Mouse (Mus musculus) cerebellum, adult 11-12 months (tissue): ENCODE results near the gene Gatad2b.

Experiments
- DNase-seq: peaks from one replicate; pipeline ENCODE4 v3.0.0; 2022

Gene Gatad2b

GRCm38 (mm10) chr3:90292345-90293275, at the start of gene Gatad2b:
Gatad2b (plus strand) TSS chr3:90293178.
- peak; percentile 100 for DNase-seq

DNA sequence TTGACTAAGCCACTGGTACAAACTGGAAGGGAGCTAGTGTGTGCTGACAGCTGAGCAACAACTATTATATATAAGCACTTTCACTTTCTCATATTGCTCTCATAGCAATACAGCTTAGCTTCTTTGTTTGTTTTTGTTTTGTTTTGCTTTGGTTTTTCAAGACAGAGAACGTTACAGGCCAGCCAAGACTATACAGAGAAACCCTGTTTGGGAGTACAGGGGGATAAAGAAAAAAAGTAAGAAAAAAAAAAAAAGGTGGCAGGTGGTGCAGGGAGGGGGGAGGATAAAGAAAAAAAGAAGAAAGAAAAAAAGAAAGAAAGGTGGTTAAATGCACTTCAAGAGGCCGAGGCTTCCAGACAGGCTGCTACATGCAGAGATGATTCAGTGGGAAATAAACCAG, 47.6 kb upstream of the Gatad2b start:
- DNase-seq = no peak

DNA sequence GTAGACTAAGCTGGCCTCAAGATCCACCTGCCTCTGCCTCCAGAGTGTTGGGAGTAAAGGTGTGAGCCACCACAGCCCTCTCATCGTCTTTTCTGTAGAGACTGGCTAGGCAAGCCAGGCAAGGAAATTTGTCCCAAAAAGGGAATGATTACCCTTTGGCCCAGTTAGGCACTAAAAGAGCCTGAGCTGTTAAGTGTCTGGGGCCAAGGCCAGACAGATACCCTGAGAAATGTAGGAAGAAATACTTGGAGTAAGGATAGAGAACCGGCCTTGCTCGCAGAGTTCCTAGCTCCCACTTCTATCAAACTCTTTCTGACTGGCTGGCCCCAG, 45.4 kb upstream of the Gatad2b start:
- DNase-seq = no peak

DNA sequence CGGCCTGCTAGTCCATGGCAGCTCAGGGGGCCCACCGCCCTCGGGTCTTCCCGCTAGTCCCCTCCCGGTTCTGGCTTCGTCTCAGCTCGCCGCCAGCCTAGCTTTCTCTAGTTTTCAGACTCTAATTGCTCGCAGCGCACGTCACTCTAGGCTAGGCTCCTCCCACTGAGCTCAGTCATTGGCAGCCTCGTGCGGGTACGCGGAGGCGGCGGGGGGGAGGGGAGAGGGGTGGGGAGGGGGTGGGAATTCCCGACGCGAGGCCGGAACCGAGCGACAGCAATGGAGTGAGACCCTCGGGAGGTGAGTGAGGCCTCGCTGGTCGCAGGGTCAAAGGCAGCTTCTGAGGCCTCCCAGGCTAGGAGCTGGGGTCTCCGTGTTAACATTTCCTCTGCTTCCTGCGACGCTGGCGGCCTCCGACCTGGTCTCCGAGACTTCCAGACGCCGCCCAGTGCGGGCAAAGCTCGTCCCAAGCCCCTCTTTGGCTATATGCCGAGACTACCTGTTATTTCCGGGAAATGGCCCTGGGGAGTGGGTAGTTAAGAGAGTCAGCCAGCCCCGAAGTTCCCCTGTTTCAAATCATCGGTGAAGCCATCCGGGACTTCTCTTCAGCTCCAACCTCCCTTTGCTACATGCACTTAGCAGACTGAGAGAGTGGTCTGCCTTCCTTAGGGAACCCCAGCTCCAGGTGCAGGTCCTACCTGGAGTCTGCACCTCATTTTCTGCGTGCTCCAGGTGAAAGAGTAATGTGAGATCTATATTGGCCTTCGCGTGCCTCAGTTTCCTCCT, 44.8 kb upstream of the Gatad2b start, which contains the start of gene Slc39a1:
Gene Slc39a1, plus strand, starts transcription at position 213 of the 786 bp plus-strand sequence.
- peak; percentile 91 for DNase-seq

DNA sequence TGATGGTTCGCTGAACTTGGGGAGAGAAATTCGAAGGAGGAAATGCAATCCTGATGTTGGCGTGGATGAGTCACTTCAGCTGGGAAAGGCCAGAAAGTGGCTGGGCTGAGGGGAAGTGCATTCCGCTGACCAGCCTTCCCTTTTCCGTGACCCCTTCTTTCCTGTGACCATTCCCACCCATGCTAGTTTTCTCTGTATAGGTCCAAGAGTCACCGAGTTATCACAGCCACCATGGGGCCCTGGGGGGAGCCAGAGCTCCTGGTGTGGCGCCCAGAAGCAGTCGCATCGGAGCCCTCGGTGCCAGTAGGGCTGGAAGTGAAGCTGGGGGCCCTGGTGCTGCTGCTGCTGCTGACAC, 44.3 kb upstream of the Gatad2b start:
- peak; percentile 57 for DNase-seq

DNA sequence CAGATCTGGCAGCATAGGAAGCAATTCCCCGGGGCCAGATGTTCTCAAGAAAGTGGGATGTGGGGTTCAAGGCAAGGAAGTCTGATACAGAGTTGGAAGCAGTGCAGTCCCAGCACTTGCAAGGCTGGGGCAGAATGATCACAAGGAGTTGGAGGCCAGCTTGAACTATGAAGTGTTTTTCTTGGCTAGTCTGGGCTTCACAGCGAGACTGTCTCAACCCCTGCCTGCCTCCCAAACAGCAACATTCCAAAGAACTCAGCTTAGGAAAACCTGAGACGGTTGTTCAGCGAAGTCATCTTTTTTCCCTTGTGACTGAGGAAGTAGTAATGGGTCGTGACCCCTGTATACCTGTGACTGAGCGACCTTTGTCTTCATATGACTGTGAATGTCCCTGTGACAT, 42.2 kb upstream of the Gatad2b start:
- DNase-seq = no peak

- DNase-seq = peak; percentile 47
Observed at GRCm38 (mm10) chr3:90251731-90252226, 41.2 kb upstream of the Gatad2b start.

- DNase-seq = peak; percentile 62
Observed at GRCm38 (mm10) chr3:90252659-90253058, 40.3 kb upstream of the Gatad2b start.

DNA sequence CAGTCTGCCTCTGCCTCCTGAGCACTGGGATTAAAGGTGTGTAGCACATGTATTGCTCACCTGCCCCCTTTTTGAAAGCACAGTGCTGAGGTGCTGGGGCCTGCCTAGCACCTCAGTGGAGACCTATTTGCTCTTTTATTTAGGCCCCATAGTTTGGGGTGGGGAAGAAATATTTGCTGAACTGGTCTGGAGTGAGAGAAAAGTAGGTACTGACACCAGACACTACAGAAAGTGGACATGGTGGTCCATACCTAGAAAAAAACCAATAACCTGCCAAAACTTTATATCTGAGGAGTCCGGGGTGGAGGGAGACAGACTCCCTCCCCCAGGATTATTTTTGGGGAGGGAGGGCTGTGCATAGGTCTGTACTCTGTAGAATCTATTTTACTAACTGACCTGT, 39.8 kb upstream of the Gatad2b start:
- DNase-seq = peak; percentile 43

DNA sequence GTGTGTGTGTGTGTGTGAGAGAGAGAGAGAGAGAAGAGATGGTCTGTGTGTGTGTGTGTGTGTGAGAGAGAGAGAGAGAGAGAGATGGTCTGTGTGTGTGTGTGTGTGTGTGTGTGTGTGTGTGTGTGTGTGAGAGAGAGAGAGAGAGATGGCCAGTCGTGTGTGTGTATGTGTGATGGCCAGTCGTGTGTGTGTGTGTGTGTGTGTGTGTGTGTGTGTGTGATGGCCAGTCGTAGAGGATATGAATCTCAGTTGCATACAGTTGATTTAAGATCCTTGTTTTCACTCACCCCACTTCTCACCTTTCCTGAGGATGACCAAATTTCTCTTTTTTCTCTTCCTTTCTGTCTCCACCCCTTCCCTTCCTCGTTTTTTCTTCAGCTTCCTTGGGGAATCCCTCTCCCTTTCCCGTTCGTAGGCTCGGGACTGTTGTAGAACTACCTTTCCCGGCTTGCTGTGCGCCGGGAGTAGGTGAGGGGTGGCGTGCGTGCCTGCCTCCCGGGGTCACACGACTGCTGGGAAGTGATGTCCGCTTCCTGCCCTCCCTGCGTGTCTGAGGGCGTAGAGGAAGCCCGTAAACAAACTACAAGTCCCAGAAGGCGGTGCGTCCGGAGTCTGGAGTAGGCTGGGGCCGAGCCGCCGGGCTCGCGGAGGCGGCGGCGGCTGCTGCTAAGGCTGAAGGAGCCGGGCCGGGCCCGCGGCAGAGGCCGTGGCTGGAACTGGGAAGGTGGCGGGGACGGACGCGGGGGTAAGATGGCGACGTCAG, 39.1 kb upstream of the Gatad2b start, which contains the start of gene Crtc2:
Gene Crtc2, plus strand, starts transcription at position 511 of the 766 bp plus-strand sequence.
- peak; percentile 98 for DNase-seq

- DNase-seq = no peak
Observed at GRCm38 (mm10) chr3:90254419-90255193, 38.4 kb upstream of the Gatad2b start.

DNA sequence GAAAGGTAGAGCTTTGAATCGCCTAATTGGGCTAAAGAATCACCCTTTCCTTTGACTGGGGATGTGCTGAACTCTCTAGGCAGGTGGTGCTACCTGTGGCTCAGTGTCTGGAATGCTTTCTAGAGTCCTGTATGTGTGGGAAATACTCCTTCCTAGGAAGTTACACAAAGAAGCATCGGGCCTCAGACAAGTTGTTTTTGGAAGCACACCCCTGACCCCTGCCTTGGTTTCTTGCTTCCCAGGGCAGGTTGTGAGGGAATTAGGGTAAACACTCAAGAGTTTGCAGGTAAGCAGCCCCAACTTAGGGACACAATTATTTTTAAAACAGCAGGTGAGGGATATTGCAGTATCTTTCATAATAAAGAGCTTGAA, 37.8 kb upstream of the Gatad2b start:
- DNase-seq = peak; percentile 42

DNA sequence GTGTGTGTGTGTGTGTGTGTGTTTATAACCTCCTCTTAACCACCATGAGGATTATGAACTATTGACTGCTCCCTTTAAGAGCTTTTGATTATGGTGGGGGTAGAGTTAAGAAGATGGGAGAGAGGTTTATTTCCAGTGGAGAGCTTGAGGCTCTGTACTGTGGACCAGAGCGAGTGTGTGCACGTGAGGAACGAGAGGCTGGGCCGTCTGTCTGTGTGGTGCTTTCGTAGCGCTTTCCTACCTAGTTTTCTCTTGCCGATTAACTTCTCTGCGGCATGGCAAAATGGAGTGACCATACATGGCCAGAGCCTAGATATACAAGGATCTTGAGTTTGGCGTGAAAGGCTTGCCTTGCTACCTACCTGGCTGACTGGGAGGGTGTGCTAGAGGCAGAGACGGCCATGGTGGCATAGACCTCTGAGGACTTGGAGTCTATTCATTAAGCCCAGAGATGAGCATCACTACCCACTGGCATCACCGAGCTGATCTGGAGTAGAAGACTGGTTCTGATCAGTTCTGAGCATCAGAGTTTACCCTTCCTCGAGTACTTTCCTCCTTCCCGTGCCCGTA, 37.1 kb upstream of the Gatad2b start:
- DNase-seq = peak; percentile 40

- DNase-seq = peak; percentile 96
Observed at GRCm38 (mm10) chr3:90256731-90257530, 36.0 kb upstream of the Gatad2b start.

GRCm38 (mm10) chr3:90258521-90258920, 34.5 kb upstream of the Gatad2b start:
- DNase-seq = no peak

- DNase-seq = peak; percentile 33
Observed at GRCm38 (mm10) chr3:90263121-90263771, 29.7 kb upstream of the Gatad2b start.

DNA sequence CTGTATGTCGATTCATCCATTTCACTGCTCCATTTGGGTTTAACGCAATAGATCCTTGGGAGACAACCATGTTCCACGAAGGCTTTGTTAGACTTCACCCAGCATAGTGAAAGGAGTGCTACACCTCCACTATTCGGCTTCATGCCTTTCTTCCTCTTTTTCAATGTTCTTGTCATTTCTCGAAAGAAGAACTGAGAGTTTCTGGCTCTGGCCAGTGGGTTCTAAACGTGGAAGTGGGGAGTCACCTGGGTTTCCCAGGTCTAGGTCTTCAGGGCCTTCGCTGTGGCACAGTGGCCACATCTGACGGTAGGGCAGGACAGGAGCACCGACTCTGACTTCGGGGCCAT, 28.3 kb upstream of the Gatad2b start:
- no peak for DNase-seq

GRCm38 (mm10) chr3:90265034-90265931, 27.7 kb upstream of the Gatad2b start, which contains the start of gene Dennd4b:
Dennd4b (plus strand) TSS chr3:90265185.
- peak; percentile 91 for DNase-seq
